Mouse (Mus musculus) lung, postnatal 25 days (tissue): ENCODE results near the gene Zbtb43.
A peak's percentile ranks its signal among the peaks of the same experiment; 100 is the strongest.

Experiments
- DNase-seq: peaks from one replicate; pipeline ENCODE4 v3.0.0; 2022; ENCODE audit warnings: low spot score

Gene Zbtb43

DNA sequence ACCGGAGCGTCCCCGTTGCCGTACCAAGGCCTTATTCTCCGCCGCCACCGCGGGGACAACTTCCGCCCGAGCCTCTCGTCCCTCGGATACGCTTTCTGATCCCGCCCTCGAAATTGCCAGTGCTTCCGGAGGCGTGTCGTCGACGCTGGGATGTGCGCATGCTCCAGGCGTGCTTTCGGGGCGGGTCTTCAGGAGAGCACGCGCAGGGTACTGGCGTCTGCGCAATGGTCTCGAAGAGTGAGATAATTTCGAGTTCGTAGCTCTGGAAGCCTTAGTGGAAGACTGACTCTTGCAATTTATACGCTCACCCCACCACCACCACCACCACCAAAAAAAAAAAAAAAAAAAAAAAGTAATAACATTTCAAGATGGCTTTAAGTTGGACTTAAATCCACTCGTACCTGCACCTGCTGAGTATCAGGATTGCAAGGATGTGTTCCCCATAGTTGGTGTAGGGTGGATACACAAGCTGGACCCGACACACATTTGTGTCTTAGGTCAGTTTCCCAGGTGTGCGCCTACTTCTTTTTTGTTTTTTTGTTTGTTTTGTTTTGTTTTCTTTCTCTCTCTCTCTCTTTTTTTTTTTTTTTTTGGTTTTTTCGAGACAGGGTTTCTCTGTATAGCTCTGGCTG is at the start of gene Zbtb43:
Gene Zbtb43, minus strand, starts transcription at position 94 of the 632 bp plus-strand sequence.
- peak; percentile 96 for DNase-seq

DNA sequence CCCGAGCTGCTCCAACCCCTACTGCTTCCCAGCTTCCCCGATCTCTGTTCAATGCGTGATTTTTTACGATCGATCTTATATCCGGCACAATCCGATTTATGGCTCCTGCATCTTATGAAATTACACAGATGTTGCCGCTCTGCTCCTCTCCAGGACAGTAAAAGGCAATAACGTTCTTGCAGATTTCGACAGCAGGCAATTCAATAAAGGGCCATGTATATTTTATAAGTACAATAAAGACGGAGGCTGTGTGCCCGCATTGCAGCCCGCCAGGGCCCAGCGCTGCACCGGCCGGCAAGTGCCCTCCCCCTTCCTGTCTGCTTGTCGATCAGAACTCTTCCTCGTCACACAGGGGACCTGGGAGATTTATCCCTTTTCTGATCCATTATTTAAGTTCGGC is 47.5 kb upstream of the Zbtb43 start:
- DNase-seq = no peak

DNA sequence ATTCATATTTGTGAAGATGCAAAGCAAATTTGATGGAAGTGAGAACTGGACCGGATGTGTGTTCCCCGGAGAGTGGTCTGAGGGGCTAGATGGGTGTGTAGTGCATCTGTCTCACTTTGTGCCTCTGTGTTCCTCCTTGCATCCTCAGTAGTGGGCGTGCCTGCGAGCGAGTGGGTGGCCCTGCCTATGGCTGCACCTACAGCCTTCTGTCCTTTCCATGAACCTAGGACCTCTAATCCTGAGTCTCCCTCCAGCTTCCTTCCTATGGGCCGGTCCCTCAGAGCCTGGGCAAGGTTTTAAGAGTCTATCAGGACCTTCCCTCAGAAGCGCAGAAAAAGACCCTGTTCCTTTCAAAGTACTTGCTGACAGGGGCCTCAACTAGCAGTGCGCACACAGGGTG is 47.1 kb upstream of the Zbtb43 start:
- no peak for DNase-seq

DNA sequence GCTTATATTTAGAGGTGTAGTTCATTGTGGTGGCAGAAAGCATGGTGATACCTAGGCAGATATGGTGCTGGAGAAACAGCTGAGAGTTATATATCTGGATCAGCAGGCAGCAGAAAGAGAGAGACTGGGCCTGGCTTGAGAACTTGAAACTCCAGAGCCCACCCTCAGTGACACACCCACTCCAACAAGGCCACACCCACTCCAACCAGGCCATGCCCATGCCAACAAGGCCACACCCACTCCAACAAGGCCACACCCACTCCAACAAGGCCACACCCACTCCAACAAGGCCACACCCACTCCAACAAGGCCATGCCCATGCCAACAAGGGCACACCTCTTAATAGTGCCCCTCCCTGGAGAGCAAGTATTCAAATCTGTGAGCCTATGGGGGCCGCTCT is 42.4 kb upstream of the Zbtb43 start:
- no peak for DNase-seq

DNA sequence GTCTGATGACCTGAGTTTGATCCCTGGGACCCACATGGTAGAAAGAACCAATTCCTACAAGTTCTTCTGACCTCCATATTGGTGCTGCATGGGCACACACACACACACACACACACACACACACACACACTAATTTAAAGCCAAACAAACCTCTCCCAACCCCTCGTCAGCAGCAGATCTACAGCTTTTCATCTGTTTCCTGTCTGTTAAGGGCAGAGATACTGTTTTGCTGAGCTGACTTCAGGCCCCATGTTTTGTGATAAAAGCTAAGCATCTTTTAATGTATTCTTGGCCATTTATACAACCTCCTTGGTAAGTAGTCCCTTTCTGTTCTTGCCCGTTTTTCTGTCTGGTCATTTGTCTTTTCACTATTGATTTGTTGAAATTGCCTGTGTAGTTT is 34.2 kb upstream of the Zbtb43 start:
- DNase-seq = no peak

DNA sequence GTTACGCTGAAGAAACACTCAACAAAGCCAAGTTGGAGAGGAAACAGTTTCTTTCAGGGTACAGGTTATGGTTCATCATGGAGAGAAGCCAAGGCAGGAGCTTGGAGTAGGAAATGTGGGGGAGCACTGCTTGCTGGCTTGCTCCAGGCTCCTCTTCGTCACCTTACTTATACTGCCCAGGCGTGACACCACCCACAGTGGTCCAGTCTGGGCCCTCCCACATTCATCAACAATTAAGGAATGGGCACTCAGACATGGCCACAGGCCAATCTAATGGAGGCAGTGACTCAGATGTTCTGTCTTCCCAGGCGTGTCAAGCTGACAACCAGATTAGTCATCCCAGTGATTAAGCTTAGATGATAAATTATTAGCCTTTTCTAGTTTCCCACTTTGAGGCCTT is 29.9 kb upstream of the Zbtb43 start:
- peak; percentile 5 for DNase-seq

DNA sequence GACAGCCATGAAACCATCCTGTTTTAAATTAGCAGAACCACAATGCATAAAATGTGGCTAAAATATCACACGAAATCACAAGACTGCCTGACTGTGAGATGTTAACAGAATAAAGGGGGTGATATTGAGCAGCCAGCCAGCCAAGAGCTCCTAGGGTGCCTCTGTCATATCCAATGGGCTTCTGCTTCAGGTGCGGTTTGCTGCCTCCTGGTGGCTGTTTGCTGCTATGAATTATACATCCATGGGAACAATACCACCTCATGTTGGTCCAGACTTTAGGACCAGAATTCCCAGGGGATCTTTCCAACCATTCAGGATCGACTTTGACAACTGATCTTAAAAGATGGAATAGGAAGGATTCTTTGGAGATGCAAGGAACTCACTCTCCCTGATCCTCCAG is 27.3 kb upstream of the Zbtb43 start:
- peak; percentile 11 for DNase-seq

DNA sequence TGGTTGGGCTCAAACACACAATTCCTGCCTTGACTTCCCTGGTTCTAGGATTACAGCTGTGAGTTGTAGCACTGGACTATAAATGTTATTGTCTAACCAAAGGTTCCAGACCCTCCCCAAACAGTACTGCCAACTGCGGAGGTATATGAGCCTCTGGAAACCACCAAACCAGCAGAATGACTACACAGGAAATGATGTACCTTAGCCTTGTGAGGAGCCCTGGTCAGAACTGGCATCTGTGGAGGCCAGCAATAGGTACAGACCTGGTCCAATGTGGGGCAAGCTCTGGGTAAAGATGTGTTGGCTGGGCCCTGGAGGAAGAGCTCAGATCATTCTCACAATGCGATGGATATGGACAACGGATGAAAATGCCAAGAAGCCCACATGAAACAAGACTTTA is 23.7 kb upstream of the Zbtb43 start:
- no peak for DNase-seq

DNA sequence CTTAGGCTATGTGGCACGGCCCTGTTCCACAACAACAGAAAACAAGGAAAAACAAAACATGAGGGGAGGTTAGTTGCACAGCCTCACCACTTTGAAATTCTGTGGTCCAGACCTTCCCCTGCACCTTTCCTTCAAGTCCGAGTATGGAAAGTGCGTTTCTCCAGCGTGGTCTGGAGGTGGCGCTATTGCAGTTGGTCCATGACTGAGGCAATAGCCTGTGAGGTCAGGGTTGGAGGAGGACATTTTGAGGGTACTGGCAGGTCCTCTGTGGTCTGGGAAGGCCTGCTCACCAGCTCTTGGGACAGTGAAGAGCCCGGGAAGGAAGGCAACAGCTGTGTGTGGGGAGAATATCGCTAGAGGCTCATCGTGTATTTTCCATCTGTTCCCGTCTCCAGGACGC is 21.2 kb upstream of the Zbtb43 start:
- no peak for DNase-seq

DNA sequence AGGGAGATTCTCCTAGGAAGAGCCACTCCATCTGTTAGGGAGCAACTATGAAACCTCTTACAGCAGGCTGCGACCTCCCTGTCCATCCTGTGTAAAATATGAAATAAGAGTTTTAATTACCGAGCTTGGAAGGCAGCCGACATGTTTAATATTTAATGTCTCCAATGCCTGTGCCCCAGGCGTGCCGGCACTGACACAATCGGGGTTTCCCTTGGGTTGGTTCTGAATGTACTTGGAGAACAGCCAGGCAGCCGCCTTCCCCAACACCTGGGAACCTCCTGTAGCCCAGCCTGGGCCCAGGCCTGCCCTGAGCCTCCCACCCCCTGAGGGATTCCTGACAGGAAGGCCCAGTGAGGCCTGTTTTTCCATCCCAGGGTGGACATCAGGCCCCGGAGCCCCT is 19.0 kb upstream of the Zbtb43 start:
- no peak for DNase-seq

DNA sequence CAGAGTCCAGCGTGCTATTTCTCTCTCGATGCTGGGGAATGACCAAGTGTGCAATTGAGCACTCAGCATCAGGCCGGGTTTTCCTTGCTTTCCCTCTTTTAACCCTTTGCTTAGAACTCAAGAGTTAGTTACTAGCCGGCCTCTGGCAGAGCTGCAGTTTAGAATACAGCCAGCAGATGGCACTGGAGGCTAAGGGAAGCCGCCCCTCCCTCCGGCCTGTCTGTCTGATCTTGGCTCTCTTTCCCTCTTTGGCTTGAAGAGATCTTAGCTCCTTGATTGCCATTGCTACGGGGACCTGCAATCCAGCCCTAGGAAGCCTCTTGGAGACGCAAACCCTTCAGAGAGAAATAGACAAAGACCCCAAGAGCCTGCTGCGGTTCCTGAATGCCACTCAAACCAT is 18.5 kb upstream of the Zbtb43 start:
- DNase-seq = peak; percentile 53

DNA sequence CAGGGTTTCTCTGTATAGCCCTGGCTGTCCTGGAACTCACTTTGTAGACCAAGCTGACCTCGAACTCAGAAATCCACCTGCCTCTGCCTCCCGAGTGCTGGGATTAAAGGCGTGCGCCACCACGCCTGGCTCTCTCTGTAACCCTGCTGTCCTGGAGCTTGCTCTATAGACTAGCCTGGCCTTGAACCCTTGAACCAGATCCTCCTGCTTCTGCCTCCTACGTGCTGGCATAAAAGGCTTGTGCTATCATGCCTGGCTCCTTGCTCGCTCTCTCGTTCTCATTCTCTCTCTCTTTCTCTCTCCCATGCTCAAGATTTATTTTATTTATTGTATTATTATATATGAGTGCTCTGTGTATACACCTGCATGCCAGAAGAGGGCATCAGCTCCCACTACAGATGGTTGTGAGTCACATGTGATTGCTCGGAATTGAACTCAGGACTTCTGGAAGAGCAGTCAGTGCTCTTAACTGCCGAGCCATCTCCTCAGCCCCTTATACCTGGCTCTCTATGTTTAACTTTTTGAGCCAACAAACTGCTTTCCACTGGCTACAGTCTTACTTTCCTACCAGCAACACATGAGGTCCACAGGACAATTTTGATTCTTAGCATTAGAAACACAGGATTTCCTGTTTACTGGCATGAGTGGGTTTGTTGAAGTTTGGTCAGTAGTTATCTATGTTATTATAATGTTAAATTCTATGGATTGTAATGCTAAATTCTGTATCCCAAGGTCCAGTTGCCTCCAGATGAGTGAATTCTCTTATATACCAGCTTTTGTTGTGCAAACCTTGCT is 9.8 kb upstream of the Zbtb43 start:
- DNase-seq = no peak

DNA sequence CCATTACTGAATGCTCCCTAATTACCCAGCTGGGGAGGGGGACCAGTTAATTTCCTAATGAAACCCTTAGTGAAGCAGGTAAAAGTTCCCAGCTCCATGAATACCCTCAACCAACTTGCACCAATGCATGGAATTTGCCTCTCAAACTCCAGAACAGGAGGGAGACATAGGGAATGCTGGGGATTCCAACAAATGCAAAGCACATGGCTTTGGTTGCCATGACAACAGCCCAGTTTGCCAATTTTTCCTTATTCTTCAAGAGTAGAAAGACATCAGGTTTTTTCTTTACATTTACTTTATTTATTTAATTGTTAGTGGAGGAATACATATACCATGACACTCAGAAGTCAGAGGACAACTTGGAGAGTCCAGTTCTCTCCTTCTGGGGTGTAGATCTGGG is 7.6 kb upstream of the Zbtb43 start:
- DNase-seq = no peak

DNA sequence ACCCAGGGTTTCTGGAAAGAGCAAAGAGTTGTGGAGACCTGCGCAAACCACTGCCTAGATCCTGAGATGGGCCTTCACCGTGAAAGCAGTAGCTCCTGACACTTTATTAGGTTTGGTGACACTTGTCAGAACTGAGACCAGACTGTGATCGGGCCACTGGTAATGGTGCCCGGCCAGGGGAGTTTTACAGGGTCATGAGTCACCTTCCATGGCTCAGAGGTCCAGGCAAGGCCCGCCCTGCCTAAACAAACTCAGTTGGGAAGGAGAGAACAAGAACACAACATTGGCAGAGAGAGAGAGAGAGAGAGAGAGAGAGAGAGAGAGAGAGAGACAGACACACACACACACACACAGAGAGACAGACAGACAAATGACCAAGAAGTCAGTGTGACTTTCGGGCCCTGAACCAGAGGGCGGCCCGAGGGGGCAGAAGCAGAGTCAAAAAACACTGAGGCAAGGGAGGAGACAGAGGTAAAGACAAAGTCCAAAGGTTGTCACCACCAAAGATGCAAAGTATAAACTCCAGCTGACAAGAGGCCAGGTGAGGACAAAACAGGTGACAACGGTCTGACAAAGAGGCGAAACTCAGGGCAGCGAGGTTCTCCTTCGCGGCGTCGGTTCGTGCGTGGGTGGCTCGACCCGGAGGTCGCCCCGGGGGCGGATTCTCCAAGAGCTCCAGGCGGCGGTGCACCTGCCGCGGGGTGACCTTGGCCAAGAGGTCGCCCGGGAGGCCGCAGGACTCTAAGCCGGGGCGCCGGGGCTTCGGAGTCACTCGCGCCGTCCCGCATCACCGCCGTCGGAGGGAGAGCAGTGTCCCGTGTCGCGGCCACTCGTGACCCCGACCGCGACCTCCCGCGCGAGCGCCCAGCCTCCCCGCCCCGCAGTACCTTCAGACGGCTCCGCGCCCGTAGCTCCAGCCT is 553 bp downstream of the Zbtb43 start:
- DNase-seq = no peak

DNA sequence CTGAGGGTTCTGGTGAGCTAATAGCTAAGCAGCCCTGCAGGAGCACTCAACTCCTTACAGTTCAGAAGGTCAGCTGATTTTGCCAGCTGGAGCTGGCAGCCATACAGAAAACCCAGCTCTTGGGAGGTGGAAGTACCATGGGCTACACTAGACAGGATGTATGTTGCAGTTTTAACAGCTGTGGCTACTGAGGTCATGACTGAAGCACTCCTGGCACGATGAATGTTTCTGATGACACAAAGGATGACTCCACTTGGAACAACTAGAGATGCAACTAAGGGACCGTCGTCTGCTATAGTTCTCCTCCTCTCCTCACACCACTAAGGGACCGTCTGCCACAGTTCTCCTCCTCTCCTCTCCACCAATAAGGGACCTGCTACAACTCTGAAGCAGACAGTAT is 2.4 kb downstream of the Zbtb43 start:
- no peak for DNase-seq

DNA sequence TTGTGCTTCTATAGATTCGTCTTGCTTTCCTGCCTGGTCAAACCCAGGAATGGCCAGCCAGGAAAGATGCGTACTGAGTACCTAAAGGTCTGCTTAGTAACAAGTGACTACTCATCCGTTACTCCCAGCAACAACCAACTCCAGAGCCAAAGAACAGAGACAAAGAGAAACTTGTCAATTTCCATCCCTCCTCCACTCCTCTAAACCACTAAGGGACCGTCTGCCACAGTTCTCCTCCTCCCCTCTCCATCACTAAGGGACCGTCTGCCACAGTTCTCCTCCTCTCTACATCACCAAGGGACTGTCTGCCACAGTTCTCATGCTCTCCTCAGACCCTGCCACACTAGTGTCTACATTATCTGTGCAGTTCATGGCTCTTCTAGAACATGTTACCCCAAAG is 3.1 kb downstream of the Zbtb43 start:
- no peak for DNase-seq

DNA sequence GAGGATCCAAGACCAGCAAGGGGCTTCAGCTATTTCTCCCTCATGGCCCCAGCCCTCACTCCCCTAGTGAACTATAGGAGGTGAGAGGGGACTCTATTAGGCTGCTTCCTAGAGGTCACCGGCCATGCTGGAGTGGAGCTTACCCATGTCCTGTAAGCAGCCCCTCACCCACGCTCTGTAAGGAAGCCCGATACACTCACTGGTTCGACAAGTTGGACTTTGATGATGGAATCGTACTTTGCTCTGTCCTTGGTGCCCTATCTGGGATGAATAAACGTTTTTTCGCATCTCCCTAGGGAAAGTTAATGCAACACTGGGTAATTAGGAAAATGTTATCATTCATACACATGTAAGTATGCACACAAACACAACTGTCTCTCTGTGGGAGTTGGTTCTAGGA is 6.3 kb downstream of the Zbtb43 start:
- no peak for DNase-seq

DNA sequence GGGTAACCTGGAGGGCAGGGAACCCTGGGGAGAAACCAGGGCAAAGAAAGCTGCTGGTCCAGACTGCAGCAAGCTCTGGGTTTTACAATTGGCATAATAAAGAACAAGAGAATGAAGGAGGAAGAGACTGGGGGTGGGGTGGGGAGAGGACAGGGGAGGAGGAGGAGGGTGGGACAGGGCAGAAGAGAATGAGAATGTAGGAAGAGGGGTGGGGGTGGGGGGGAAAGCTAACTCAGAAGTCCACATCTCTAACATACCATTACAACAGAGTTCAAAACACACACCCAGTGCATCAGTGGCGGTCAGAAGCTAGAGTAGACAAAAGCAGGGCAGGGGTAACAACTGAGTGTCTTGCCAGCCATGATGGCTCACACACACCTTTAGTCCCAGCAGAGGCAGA is 7.3 kb downstream of the Zbtb43 start:
- no peak for DNase-seq

DNA sequence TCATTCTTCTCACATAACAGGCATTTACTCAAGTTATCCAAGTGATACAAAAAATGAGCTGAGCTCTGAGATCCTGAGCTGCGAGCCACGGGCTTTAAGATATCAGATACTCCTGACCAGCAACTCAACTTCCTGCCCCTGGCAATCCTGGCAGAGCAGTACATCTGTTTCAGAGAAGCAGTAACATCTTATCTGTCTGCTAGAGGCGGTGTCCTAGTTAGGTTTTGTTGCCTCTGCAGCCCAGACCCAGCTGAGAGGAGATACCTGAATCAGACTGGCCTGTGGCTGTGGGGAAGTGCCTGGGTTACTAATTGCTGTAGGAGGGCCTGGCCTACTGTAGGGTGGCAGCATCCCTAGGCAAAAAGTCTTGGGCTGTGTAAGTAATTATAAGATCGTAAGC is 8.7 kb downstream of the Zbtb43 start:
- no peak for DNase-seq

DNA sequence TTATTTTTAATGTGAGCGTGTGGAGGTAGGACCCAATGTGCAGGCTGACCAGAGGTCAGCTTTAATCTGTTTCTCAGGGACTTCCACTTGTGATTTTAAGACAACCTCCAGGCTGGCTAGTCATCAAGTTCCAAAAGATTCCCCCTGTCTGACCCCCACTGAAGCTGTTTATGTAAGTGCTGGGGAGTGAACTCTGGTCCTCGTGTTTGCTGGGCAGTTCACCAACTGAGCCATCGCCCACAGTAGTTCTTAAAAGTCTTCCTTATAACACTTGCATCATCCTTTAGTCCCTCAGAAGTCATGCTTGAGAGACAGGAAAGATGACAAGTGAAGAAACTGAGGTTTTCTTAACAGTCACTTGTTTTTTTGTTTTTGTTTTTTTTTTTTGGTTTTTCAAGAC is 11.7 kb downstream of the Zbtb43 start:
- DNase-seq = no peak

DNA sequence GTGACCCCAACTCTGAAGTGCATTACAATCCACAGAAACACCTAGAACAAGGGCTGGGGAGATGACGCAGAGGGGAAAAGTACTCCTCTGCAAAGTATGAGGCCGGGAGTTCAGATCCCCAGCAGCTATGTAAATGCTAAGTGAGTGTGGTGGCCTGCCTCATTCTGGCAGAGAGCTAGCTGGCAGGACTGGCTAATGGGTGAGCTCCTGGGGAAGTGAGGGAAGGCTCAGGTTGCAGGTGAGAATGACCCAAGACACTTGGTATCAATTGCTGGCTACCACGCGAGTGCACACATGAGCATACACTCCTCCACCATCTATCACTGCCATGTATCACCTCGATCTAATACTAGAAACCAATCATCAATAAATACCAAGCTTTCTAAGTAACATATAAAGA is 12.1 kb downstream of the Zbtb43 start:
- no peak for DNase-seq

DNA sequence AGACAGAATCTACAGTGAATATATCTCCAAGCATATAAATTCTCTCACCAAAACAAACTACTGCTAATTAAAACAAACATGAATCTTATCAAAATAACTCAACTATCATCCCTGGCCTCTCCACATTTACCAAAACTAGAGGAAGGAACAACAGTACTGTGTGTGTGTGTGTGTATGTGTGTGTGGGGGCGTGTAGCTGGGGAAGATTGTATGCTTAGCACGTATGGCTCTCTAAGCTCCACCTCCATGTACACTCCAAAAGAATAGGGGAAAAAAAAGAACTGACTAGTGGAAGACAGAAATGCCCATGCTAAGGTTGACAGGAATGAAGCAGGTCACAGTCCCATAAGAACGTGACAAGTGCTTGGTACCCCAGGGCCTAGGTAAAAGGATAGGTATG is 13.0 kb downstream of the Zbtb43 start:
- DNase-seq = no peak

DNA sequence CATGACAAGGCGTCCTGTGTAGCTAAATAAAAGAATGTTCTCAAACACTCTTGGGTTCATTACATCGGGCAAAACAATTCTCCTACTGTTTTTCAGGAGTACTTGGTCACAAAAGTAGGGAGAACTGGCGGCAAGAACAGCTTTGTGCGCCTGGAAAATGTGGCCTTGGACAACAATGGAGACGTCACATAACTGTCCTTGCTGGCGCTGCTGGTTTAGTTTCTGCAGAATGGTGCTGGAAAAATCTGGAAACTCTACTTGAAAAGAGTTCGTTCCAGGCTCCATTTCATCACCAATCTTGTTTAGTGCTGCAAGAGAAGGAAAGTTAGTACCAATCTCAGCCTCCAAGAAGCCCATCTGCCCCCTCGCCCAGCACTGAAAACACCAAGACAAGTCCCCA is 13.5 kb downstream of the Zbtb43 start:
- no peak for DNase-seq
